Mouse (Mus musculus): ENCODE data around the gene Gipc3. TPM values are rescaled to one million over a fixed set of nuclear protein-coding genes. Genes with fewer than 3 reads are reported as not detected.

Gene Gipc3
- polyA plus RNA-seq, 1 experiment from 2014 or later = 0.04 TPM

DNA sequence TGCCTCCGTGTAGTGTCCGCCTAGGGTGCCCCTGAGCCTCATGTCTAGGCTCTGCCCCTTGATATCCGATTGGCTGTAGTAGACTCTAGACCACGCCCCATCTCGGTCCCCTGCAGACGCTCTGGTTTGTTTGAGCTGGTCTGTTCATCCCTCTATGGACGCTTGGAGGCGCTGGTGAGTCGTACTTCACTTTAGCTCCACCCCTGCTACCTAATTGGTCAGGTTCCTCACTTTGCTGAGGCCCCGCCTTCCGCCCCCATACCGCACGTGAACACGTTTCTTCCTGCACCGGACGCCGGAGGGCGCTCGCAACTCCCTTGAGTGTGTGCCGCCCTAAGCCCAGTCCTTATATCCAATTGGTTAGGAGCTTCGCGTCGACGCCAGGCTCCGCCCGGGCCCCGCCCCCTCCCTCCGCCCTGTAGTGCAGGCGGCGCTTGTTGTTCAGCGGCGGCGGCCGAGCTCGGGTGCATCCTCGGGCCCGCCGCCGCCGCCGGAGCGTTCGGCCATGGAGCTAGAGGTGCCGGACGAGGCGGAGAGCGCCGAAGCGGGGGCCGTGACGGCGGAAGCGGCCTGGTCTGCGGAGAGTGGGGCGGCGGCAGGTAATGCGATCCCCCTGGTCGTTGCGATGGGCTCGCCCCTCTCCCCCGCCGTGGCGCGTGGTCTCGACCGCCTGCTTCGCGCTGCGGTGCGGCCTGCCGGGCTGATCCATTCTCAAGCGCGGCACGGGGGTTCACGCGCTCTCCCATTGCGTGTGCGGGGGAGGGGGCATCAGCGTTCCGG is 50.3 kb downstream of the Gipc3 start, which contains the start of gene Pip5k1c:
Gene Pip5k1c, plus strand, starts transcription at position 410 of the 780 bp plus-strand sequence.
- peak within 1 kb of the TSS; percentile 67 for H3K9ac ChIP-seq (ENCODE audit: low read depth, low read length)
- H3K9me3 ChIP-seq (ENCODE audit: control insufficient read depth) = no peaks in the 10 kb centered on the region
- peak; percentile 90 for ATAC-seq
- under 1% methylated on average over 79 of the region's 80 CpGs for WGBS
- TF ChIP-seq CTCF (IDR thresholded peaks at IDR 0.05; ENCODE audit: low read depth) = peak; percentile 96
- H3K27me3 ChIP-seq (replicated peaks; ENCODE audit: control insufficient read depth, insufficient read depth, low read length) = no peaks in the 10 kb centered on the region
- peak within 1 kb of the TSS; percentile 76 for H3K4me3 ChIP-seq (ENCODE audit: low read depth, low read length)
- H3K4me2 ChIP-seq (replicated peaks; ENCODE audit: low read depth) = peak within 1 kb of the TSS; percentile 88
- peak within 1 kb of the TSS; percentile 92 for H3K27ac ChIP-seq (ENCODE audit: low read depth, low read length)
- peaks cover 11% of the 10 kb centered on the region for H3K4me1 ChIP-seq (replicated peaks; ENCODE audit: control insufficient read depth, insufficient read depth, low read length)
- no peaks in the 10 kb centered on the region for H3K36me3 ChIP-seq (ENCODE audit: control insufficient read depth, insufficient read depth)

DNA sequence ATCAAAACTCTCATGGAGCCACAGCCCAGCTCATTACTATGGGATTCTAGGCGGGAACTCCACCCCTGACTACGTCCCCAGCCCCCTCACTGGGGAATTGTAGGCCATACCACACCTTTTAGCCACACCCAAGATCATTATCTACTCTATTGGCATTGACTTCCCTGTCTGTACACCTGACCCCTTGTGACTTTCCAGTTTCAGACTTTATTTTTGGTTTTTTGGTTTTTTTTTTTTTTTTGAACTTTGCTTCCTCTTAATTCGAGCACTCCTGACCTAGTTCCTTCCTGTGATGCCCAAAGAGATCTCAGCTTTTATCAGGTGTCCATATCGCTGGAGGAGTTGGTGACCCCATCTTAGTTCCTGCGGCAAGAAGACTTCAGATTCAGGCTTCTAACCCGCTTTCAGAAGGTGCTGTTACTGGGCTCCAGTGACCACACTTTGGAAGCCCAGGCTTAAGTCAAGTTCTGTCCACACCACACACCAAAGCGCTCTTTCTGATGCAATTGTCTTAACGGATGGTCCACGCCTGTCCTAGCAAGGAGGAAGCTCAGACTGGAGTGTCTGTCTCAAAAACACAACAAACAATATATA is 51.5 kb downstream of the Gipc3 start, which contains the start of gene Tjp3:
Gene Tjp3, minus strand, starts transcription at position 71 of the 594 bp plus-strand sequence.
- no peak for ATAC-seq

DNA sequence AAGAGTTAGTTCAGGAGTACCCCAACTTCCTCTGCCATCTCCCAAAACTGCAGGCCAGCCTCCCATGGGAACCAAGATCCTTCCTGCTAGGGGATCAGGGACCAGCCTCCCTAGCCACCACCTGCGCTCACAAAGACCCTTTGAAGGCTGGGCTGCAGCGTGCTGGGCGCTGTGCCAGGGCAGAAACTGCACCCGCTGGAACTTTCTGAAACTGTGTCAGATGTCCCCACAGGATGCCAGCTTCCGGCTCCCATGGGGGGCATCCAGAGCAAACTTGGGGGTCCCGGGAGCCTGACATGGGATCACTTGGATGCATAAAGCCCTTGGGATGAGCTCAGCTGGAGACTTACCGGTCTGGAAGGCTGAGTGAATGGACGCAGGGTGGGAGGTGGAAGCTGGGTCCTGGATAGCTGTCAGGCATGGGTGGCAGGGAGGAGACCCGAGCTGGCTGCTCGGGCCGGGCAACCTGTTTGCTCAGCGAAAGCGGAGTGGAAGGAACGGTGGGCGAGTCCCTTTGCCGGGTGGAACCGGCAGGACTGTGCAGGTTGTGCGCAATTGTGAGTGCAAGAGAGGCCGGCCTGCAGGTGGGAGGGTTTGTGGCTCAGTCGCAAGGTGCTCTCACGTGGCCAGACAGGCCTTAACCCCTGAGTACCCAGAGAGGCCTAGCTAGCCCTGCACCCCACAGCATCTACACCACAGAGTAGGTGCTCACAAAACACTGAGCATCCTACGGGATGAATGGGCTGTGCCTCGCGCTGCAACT is 52.2 kb downstream of the Gipc3 start:
- no peaks in the 10 kb centered on the region for H3K9me3 ChIP-seq (ENCODE audit: control insufficient read depth)
- peak; percentile 11 for ATAC-seq
- H3K27ac ChIP-seq (ENCODE audit: low read depth, low read length) = peak overlapping the region; percentile 92
- peak overlapping the region; percentile 52 for H3K9ac ChIP-seq (ENCODE audit: low read depth, low read length)
- H3K27me3 ChIP-seq (replicated peaks; ENCODE audit: control insufficient read depth, insufficient read depth, low read length) = no peaks in the 10 kb centered on the region
- WGBS = 13% methylated on average over 24 of the region's 24 CpGs
- TF ChIP-seq CTCF (IDR thresholded peaks at IDR 0.05; ENCODE audit: low read depth) = no peak
- H3K36me3 ChIP-seq (ENCODE audit: control insufficient read depth, insufficient read depth) = no peaks in the 10 kb centered on the region
- peak overlapping the region; percentile 52 for H3K4me3 ChIP-seq (ENCODE audit: low read depth, low read length)
- H3K4me2 ChIP-seq (replicated peaks; ENCODE audit: low read depth) = peak overlapping the region; percentile 60
- H3K4me1 ChIP-seq (replicated peaks; ENCODE audit: control insufficient read depth, insufficient read depth, low read length) = peaks cover 14% of the 10 kb centered on the region

More for the DNA sequence above, 51.5 kb downstream of the Gipc3 start, which contains the start of gene Tjp3:
- Histone ChIP-seq H3K36me3 (ENCODE audit: control insufficient read depth, insufficient read depth) (no peaks in the 10 kb centered on the region), H3K9ac (ENCODE audit: low read depth, low read length) (peak within 1 kb of the TSS; percentile 52), H3K4me1 (replicated peaks; ENCODE audit: control insufficient read depth, insufficient read depth, low read length) (peaks cover 16% of the 10 kb centered on the region), H3K9me3 (ENCODE audit: control insufficient read depth) (no peaks in the 10 kb centered on the region), H3K27ac (ENCODE audit: low read depth, low read length) (peak within 1 kb of the TSS; percentile 92), H3K4me2 (replicated peaks; ENCODE audit: low read depth) (peak within 1 kb of the TSS; percentile 60), H3K4me3 (ENCODE audit: low read depth, low read length) (peak within 1 kb of the TSS; percentile 52), H3K27me3 (replicated peaks; ENCODE audit: control insufficient read depth, insufficient read depth, low read length) (no peaks in the 10 kb centered on the region)
- 47% methylated on average over 9 of the region's 9 CpGs for WGBS
- no peak for TF ChIP-seq CTCF (IDR thresholded peaks at IDR 0.05; ENCODE audit: low read depth)

DNA sequence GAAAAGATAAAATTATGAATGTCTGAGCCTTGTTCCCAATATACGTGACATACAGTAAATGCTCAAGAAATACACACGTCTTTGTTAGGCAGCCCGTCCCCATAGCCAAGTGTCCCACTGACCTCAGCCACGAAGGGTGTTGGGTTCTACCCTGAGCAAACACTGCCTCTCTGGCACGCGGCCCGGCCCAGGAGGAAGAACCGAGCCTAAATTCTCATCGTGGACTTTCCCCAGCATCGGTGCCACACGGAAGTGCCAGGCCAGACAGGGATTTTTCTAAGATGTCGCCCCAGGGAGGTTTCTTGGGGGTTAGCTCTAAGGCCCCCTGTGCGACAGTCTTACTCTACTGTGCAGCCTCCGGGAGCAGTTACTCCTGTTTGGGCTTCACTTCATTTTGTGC is 53.3 kb downstream of the Gipc3 start:
- Histone ChIP-seq H3K9ac (ENCODE audit: low read depth, low read length) (peak overlapping the region; percentile 52), H3K27me3 (replicated peaks; ENCODE audit: control insufficient read depth, insufficient read depth, low read length) (no peaks in the 10 kb centered on the region), H3K4me3 (ENCODE audit: low read depth, low read length) (peak overlapping the region; percentile 52), H3K4me2 (replicated peaks; ENCODE audit: low read depth) (peak overlapping the region; percentile 60), H3K27ac (ENCODE audit: low read depth, low read length) (peak overlapping the region; percentile 92), H3K4me1 (replicated peaks; ENCODE audit: control insufficient read depth, insufficient read depth, low read length) (peaks cover 14% of the 10 kb centered on the region), H3K9me3 (ENCODE audit: control insufficient read depth) (no peaks in the 10 kb centered on the region), H3K36me3 (ENCODE audit: control insufficient read depth, insufficient read depth) (no peaks in the 10 kb centered on the region)
- no peak for TF ChIP-seq CTCF (IDR thresholded peaks at IDR 0.05; ENCODE audit: low read depth)
- WGBS = 25% methylated on average over 14 of the region's 14 CpGs
- ATAC-seq = peak; percentile 7; the same call in 1 of the 2 replicates

DNA sequence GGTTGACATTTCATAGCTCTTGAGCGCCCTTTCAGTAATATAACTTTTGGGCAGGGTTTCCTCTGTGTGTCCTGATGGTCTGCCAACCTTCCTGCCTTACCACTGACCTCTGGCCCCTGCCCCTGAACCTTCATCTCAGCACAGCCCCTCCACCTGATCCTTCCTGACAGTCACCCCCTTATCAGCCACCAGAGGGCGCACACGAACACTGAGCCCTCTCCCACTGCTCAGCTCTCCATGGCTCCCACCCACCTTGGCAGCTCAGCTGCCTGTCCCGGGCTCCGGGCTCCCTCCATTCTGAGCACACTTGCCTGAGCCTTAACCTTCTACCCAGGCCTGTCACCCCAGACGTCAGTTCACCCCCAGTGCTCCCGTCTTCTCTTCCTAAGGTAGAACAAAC is 53.8 kb downstream of the Gipc3 start:
- peak overlapping the region; percentile 60 for H3K4me2 ChIP-seq (replicated peaks; ENCODE audit: low read depth)
- peaks cover 14% of the 10 kb centered on the region for H3K4me1 ChIP-seq (replicated peaks; ENCODE audit: control insufficient read depth, insufficient read depth, low read length)
- ATAC-seq = peak; percentile 1; the same call in 1 of the 2 replicates
- peak overlapping the region; percentile 52; the same call in 1 of the 2 replicates for H3K9ac ChIP-seq (ENCODE audit: low read depth, low read length)
- no peaks in the 10 kb centered on the region for H3K9me3 ChIP-seq (ENCODE audit: control insufficient read depth)
- H3K27me3 ChIP-seq (replicated peaks; ENCODE audit: control insufficient read depth, insufficient read depth, low read length) = no peaks in the 10 kb centered on the region
- H3K36me3 ChIP-seq (ENCODE audit: control insufficient read depth, insufficient read depth) = no peaks in the 10 kb centered on the region
- TF ChIP-seq CTCF (IDR thresholded peaks at IDR 0.05; ENCODE audit: low read depth) = peak; percentile 97
- H3K27ac ChIP-seq (ENCODE audit: low read depth, low read length) = peak overlapping the region; percentile 92
- WGBS = 2% methylated on average over 7 of the region's 7 CpGs
- H3K4me3 ChIP-seq (ENCODE audit: low read depth, low read length) = peak overlapping the region; percentile 52

DNA sequence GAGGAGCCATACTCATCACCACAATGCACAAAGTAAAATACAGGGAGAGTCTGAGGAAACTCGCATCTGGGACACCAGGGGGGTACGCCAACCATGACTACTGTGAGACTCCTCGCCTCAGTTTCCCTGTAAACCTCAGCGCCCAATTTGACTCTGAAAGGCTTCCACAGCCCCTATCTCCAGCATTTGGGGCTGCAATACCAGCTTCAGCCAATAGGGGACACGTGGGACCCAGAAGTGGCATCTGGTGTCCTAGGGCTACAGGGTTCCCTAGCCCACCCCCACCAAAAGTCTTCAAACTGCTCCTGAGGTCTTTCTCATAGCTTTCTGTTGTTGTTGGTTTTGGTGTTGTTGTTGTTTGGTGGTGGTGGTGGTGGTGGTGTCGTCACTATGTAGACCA is 54.5 kb downstream of the Gipc3 start:
- TF ChIP-seq CTCF (IDR thresholded peaks at IDR 0.05; ENCODE audit: low read depth) = peak; percentile 75
- Histone ChIP-seq H3K27ac (ENCODE audit: low read depth, low read length) (peak overlapping the region; percentile 23), H3K4me3 (ENCODE audit: low read depth, low read length) (no peak overlapping the region), H3K36me3 (ENCODE audit: control insufficient read depth, insufficient read depth) (no peaks in the 10 kb centered on the region), H3K4me2 (replicated peaks; ENCODE audit: low read depth) (peak overlapping the region; percentile 60), H3K27me3 (replicated peaks; ENCODE audit: control insufficient read depth, insufficient read depth, low read length) (no peaks in the 10 kb centered on the region), H3K9me3 (ENCODE audit: control insufficient read depth) (no peaks in the 10 kb centered on the region), H3K9ac (ENCODE audit: low read depth, low read length) (no peak overlapping the region), H3K4me1 (replicated peaks; ENCODE audit: control insufficient read depth, insufficient read depth, low read length) (peaks cover 8% of the 10 kb centered on the region)
- WGBS = 40% methylated on average over 6 of the region's 6 CpGs
- ATAC-seq = no peak

All from intestine, postnatal 0 days (tissue).